Mouse (Mus musculus) limb, embryonic 11.5 days (tissue): ENCODE measurements around the gene Ccdc85c. TPM values are rescaled to one million over a fixed set of nuclear protein-coding genes. Genes with fewer than 3 reads are reported as not detected.

Experiments
- ATAC-seq: fragments of 200-750 bp; cut with Nextera tagmentation; 2 replicates; pipeline ENCODE4 v1.8.0; 2017; ENCODE audit warnings: low read depth; ENCODE audit not compliant: insufficient number of reproducible peaks, low FRiP score, low TSS enrichment
- DNase-seq: peaks from one replicate; pipeline ENCODE4 v3.0.0-alpha.2; 2015; ENCODE audit warnings: low spot score
- H3K27ac ChIP-seq: fragments of 300-500 bp; sonication (generic); replicated peaks from 2 replicates; pipeline ENCODE4 v1.5.1; 2014; ENCODE audit warnings: low read depth, mild to moderate bottlenecking, low read length
- H3K27me3 ChIP-seq: fragments of 300-500 bp; sonication (generic); 2 replicates; pipeline ENCODE4 v1.6.1; 2014; ENCODE audit warnings: mild to moderate bottlenecking, low read length, mixed read lengths; ENCODE audit not compliant: control insufficient read depth, insufficient read depth
- H3K36me3 ChIP-seq: fragments of 300-500 bp; sonication (generic); 2 replicates; pipeline ENCODE4 v1.6.1; 2014; ENCODE audit warnings: mild to moderate bottlenecking, low read length, moderate library complexity, mixed read lengths; ENCODE audit not compliant: control insufficient read depth, insufficient read depth
- H3K4me1 ChIP-seq: fragments of 300-500 bp; sonication (generic); 2 replicates; pipeline ENCODE4 v1.6.1; 2014; ENCODE audit warnings: low read length, mixed read lengths; ENCODE audit not compliant: control insufficient read depth, insufficient read depth
- H3K4me2 ChIP-seq: fragments of 300-500 bp; sonication (generic); 2 replicates; pipeline ENCODE4 v1.6.1; 2014; ENCODE audit warnings: low read depth, mild to moderate bottlenecking, moderate library complexity; ENCODE audit not compliant: severe bottlenecking
- H3K4me3 ChIP-seq: fragments of 300-500 bp; sonication (generic); 2 replicates; pipeline ENCODE4 v1.5.1; 2014; ENCODE audit warnings: low read depth, low read length
- H3K9ac ChIP-seq: fragments of 300-500 bp; sonication (generic); 2 replicates; pipeline ENCODE4 v1.6.1; 2014; ENCODE audit warnings: mild to moderate bottlenecking, low read length
- H3K9me3 ChIP-seq: fragments of 300-500 bp; sonication (generic); 2 replicates; pipeline ENCODE4 v1.6.1; 2016; ENCODE audit warnings: low read length; ENCODE audit not compliant: control insufficient read depth
- WGBS: fragments of 180-500 bp; shearing (Covaris S2); extraction: QIAGEN DNeasy Blood & Tissue Kit; methylation state at CpG from one replicate; pipeline ENCODE4 v1.1.7; 2014; 5-methylcytosine and 5-hydroxymethylcytosine counted together
- polyA plus RNA-seq: library from polyadenylated mRNA; unstranded; fragments of >200 nt; fragmentation: Nextera tagmentation; extraction: Ambion mirVana; gene quantifications from 2 replicates; pipeline ENCODE4 v1.2.1, GENCODE M21; 2014

The Ccdc85c gene
- polyA plus RNA-seq, 1 experiment from 2014 or later, result 7.3 TPM

GRCm38 (mm10) chr12:108216611-108217370, 58.4 kb downstream of the Ccdc85c start:
- Histone ChIP-seq H3K36me3 (no peaks in the 10 kb centered on the region), H3K4me2 (no peak overlapping the region), H3K4me3 (no peak overlapping the region), H3K4me1 (peaks cover 60% of the 10 kb centered on the region), H3K9me3 (no peaks in the 10 kb centered on the region), H3K9ac (no peak overlapping the region), H3K27me3 (no peaks in the 10 kb centered on the region), H3K27ac (no peak overlapping the region)
- DNase-seq (no peak), ATAC-seq (no peak)
- 82% methylated on average over 11 of the region's 11 CpGs for WGBS

- no peak overlapping the region for H3K4me2 ChIP-seq
- H3K27ac ChIP-seq, result 0 out of 2 replicates have a peak overlapping the region, but pooled peaks have one; percentile 14
- no peak overlapping the region for H3K4me3 ChIP-seq
- no peak overlapping the region for H3K9ac ChIP-seq
- H3K4me1 ChIP-seq, result peaks cover 57% of the 10 kb centered on the region
- DNase-seq, result peak; percentile 50
- H3K9me3 ChIP-seq, result no peaks in the 10 kb centered on the region
- peak; percentile 31; the same call in 1 of the 2 replicates for ATAC-seq
- no peaks in the 10 kb centered on the region for H3K36me3 ChIP-seq
- WGBS, result 37% methylated on average over 8 of the region's 8 CpGs
- no peaks in the 10 kb centered on the region for H3K27me3 ChIP-seq
These were observed 60.1 kb downstream of the Ccdc85c start for GRCm38 (mm10) chr12:108215090-108215489.

- Histone ChIP-seq H3K27me3 (no peaks in the 10 kb centered on the region), H3K27ac (no peak overlapping the region), H3K36me3 (no peaks in the 10 kb centered on the region), H3K4me3 (no peak overlapping the region), H3K4me1 (peaks cover 41% of the 10 kb centered on the region), H3K9ac (no peak overlapping the region), H3K9me3 (no peaks in the 10 kb centered on the region), H3K4me2 (no peak overlapping the region)
- ATAC-seq, result no peak
- DNase-seq, result no peak
- WGBS, result 25% methylated on average over 18 of the region's 18 CpGs
These were observed 61.9 kb downstream of the Ccdc85c start for GRCm38 (mm10) chr12:108213090-108214041.

GRCm38 (mm10) chr12:108212476-108212875, 62.7 kb downstream of the Ccdc85c start:
- WGBS, result 83% methylated on average over 6 of the region's 6 CpGs
- Histone ChIP-seq H3K4me2 (no peak overlapping the region), H3K4me1 (peaks cover 41% of the 10 kb centered on the region), H3K27ac (no peak overlapping the region), H3K36me3 (no peaks in the 10 kb centered on the region), H3K9me3 (no peaks in the 10 kb centered on the region), H3K27me3 (no peaks in the 10 kb centered on the region), H3K9ac (no peak overlapping the region), H3K4me3 (no peak overlapping the region)
- ATAC-seq (no peak), DNase-seq (no peak)

GRCm38 (mm10) chr12:108212071-108212470, 63.2 kb downstream of the Ccdc85c start:
- Histone ChIP-seq H3K36me3 (no peaks in the 10 kb centered on the region), H3K4me2 (no peak overlapping the region), H3K4me3 (no peak overlapping the region), H3K27ac (peak overlapping the region; percentile 52), H3K9ac (no peak overlapping the region), H3K9me3 (no peaks in the 10 kb centered on the region), H3K4me1 (peaks cover 41% of the 10 kb centered on the region), H3K27me3 (no peaks in the 10 kb centered on the region)
- WGBS, result 34% methylated on average over 5 of the region's 5 CpGs
- ATAC-seq (no peak), DNase-seq (no peak)

GRCm38 (mm10) chr12:108210623-108211022, 64.6 kb downstream of the Ccdc85c start:
- no peaks in the 10 kb centered on the region for H3K36me3 ChIP-seq
- no peaks in the 10 kb centered on the region for H3K27me3 ChIP-seq
- no peak overlapping the region for H3K27ac ChIP-seq
- H3K9ac ChIP-seq, result no peak overlapping the region
- H3K4me2 ChIP-seq, result no peak overlapping the region
- no peak for DNase-seq
- ATAC-seq, result no peak
- H3K9me3 ChIP-seq, result no peaks in the 10 kb centered on the region
- no peak overlapping the region for H3K4me3 ChIP-seq
- peaks cover 32% of the 10 kb centered on the region for H3K4me1 ChIP-seq
- WGBS, result 86% methylated on average over 15 of the region's 15 CpGs

- 34% methylated on average over 13 of the region's 13 CpGs for WGBS
- H3K9ac ChIP-seq, result no peak overlapping the region
- H3K9me3 ChIP-seq, result no peaks in the 10 kb centered on the region
- peaks cover 7% of the 10 kb centered on the region; the same call in 1 of the 2 replicates for H3K36me3 ChIP-seq
- ATAC-seq, result no peak
- no peak overlapping the region for H3K27ac ChIP-seq
- H3K4me1 ChIP-seq, result peaks cover 17% of the 10 kb centered on the region
- H3K4me2 ChIP-seq, result no peak overlapping the region
- no peaks in the 10 kb centered on the region for H3K27me3 ChIP-seq
- H3K4me3 ChIP-seq, result no peak overlapping the region
- peak; percentile 84 for DNase-seq
These were observed 66.3 kb downstream of the Ccdc85c start for GRCm38 (mm10) chr12:108208726-108209438.

- ATAC-seq, result no peak
These were observed 67.0 kb downstream of the Ccdc85c start for GRCm38 (mm10) chr12:108208216-108208615.

More at GRCm38 (mm10) chr12:108208216-108208615, 67.0 kb downstream of the Ccdc85c start:
- H3K9me3 ChIP-seq, result no peaks in the 10 kb centered on the region
- 82% methylated on average over 9 of the region's 9 CpGs for WGBS
- peaks cover 8% of the 10 kb centered on the region; the same call in 1 of the 2 replicates for H3K36me3 ChIP-seq
- no peak overlapping the region for H3K9ac ChIP-seq
- H3K4me3 ChIP-seq, result no peak overlapping the region
- no peak for DNase-seq
- no peak overlapping the region for H3K27ac ChIP-seq
- peaks cover 11% of the 10 kb centered on the region for H3K4me1 ChIP-seq
- no peak overlapping the region for H3K4me2 ChIP-seq
- H3K27me3 ChIP-seq, result no peaks in the 10 kb centered on the region
